Mouse (Mus musculus): ENCODE data around the gene Cysltr2.

DNA sequence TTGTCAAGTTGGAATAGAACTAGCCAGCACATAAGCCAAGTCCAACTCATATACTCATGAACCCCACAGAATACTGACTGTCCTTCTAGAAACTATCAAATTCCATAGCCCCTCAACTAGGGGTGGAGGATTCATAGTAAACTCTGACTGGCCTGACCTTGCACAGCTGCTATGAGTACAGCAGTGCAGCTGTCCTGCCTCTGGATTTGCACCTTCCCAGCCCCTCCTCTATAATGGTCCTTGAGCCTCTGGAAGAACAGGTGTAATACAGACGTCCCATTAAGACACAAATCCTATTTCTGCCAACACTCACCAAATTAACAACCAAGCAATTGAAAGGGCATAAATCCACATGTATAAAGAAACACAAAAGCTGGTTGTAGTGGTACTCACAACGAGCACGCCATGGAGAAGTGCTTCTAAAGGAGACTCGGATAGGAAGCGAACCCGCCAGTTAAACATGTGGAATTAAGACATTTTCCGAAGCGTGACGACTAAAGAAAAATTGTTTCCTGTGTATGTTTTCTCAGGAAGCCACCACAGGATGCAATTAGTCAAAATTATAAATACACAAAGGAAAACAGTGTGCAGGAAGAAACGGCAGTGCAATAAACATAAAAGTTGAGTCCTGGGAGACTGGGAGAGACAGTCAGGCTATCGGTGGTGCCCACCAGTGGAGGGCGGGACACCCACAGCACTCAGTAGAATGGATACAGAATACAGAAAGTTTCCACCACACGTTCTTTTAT, 46.1 kb upstream of the Cysltr2 start:
- TF ChIP-seq POLR2A (IDR thresholded peaks at IDR 0.05; ENCODE audit: insufficient read length, low read depth) (no peak), E2F4 (IDR thresholded peaks at IDR 0.05; ENCODE audit: insufficient read depth) (no peak), USF1 (IDR thresholded peaks at IDR 0.05; ENCODE audit: low read depth) (no peak), TCF3 (IDR thresholded peaks at IDR 0.05; ENCODE audit: insufficient read length, low read depth) (no peak), CEBPB (IDR thresholded peaks at IDR 0.05; ENCODE audit: insufficient read depth, poor library complexity, severe bottlenecking) (no peak), TCF12 (IDR thresholded peaks at IDR 0.05; ENCODE audit: insufficient read depth, poor library complexity, severe bottlenecking) (no peak)

All from myocyte (in vitro differentiated cells).